Mouse (Mus musculus) spleen, adult 12 weeks (tissue): ENCODE results near the gene Vmn1r174.
"Not testable (repeated sequence)": the region's sequence is repeated elsewhere in the genome, so short reads cannot be mapped to it uniquely, and the experiment has no call there.

Source experiments
- DNase-seq: peaks from one replicate; pipeline ENCODE4 v3.0.0; 2022; ENCODE audit warnings: low spot score

Vmn1r174 gene

DNA sequence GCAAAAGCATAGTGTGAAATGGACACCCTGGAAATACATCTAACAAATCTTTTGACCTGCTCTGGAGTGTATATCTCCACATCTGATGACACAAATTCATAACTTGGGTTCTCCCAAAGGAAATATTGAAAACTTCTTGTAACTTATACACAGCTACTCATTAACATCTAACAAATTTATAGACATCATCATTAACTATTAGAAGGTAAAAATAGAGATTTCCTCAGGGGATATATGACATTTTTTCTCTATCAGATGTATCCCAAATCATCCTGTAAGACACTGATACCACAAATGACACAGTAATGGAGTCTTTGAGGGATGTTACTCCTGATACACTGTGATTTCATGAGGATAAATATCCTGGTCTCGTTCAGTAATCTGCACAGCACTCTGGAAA lies at the start of gene Vmn1r174:
Gene Vmn1r174, plus strand, starts transcription at position 301 of the 400 bp plus-strand sequence.
- DNase-seq = not testable (repeated sequence)

GRCm38 (mm10) chr7:23784526-23784925 lies 32.5 kb downstream of the Vmn1r174 start:
- no peak for DNase-seq

DNA sequence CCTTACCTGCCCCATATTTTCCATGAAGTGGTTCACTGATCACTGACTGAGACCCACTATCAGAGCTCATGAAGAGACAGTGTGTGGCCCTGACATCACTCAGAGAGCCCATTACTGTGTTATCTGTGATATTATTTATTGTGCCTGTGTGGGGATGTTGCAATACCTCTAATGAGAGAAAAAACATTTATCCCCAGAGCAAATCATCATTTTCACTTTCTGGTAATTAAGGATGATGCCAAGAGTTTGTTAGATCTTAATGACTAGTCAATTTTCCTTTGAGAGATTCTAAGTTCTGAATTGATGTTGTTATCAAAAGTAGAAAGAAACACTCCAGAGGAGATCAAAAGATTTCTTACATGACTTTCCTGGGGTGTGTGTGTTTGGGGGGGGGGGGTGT lies 58.5 kb downstream of the Vmn1r174 start, which contains the start of gene Vmn1r175:
Gene Vmn1r175, minus strand, starts transcription at position 101 of the 400 bp plus-strand sequence.
- DNase-seq = not testable (repeated sequence)
